Mouse (Mus musculus) midbrain, embryonic 16.5 days (tissue): ENCODE data around the gene Ubxn4. TPM values are rescaled to one million over a fixed set of nuclear protein-coding genes. Genes with fewer than 3 reads are reported as not detected.
"Not testable (repeated sequence)": the region's sequence is repeated elsewhere in the genome, so short reads cannot be mapped to it uniquely, and the experiment has no call there.

Experiments
- ATAC-seq: fragments of 200-750 bp; cut with Nextera tagmentation; 2 replicates; pipeline ENCODE4 v1.8.0; 2017; ENCODE audit warnings: moderate TSS enrichment
- H3K27ac ChIP-seq: fragments of 300-500 bp; sonication (generic); 2 replicates; pipeline ENCODE4 v1.5.1; 2014; ENCODE audit warnings: mild to moderate bottlenecking, low read length, mixed read lengths
- H3K27me3 ChIP-seq: fragments of 300-500 bp; sonication (generic); 2 replicates; pipeline ENCODE4 v1.6.1; 2014; ENCODE audit warnings: low read depth, low read length, mixed read lengths; ENCODE audit not compliant: control insufficient read depth, insufficient read depth
- H3K36me3 ChIP-seq: fragments of 300-500 bp; sonication (generic); 2 replicates; pipeline ENCODE4 v1.6.1; 2014; ENCODE audit warnings: mild to moderate bottlenecking, low read length, moderate library complexity, mixed read lengths; ENCODE audit not compliant: control insufficient read depth, insufficient read depth
- H3K4me1 ChIP-seq: fragments of 300-500 bp; sonication (generic); 2 replicates; pipeline ENCODE4 v1.6.1; 2014; ENCODE audit warnings: mild to moderate bottlenecking, low read length, mixed read lengths; ENCODE audit not compliant: control insufficient read depth, insufficient read depth
- H3K4me2 ChIP-seq: fragments of 300-500 bp; sonication (generic); 2 replicates; pipeline ENCODE4 v1.6.1; 2014; ENCODE audit warnings: mild to moderate bottlenecking, low read length, mixed read lengths
- H3K4me3 ChIP-seq: fragments of 300-500 bp; sonication (generic); 2 replicates; pipeline ENCODE4 v1.5.1; 2014; ENCODE audit warnings: low read depth, mild to moderate bottlenecking, low read length, moderate library complexity, mixed read lengths
- H3K9ac ChIP-seq: fragments of 300-500 bp; sonication (generic); 2 replicates; pipeline ENCODE4 v1.6.1; 2014; ENCODE audit warnings: low read depth, low read length, mixed read lengths
- H3K9me3 ChIP-seq: fragments of 300-500 bp; sonication (generic); replicated peaks from 2 replicates; pipeline ENCODE4 v1.6.1; 2014; ENCODE audit warnings: mild to moderate bottlenecking, low read length, mixed read lengths; ENCODE audit not compliant: control insufficient read depth, poor library complexity, severe bottlenecking
- WGBS: fragments of 180-500 bp; shearing (Covaris S2); extraction: QIAGEN DNeasy Blood & Tissue Kit; methylation state at CpG from one replicate; pipeline ENCODE4 v1.1.7; 2014; 5-methylcytosine and 5-hydroxymethylcytosine counted together
- polyA plus RNA-seq: library from polyadenylated mRNA; unstranded; fragments of >200 nt; fragmentation: Nextera tagmentation; extraction: Ambion mirVana; gene quantifications from 2 replicates; pipeline ENCODE4 v1.2.1, GENCODE M21; 2015

Ubxn4 gene
- polyA plus RNA-seq, 1 experiment from 2014 or later: 78.7 TPM

GRCm38 (mm10) chr1:128293524-128293923 lies 49.8 kb downstream of the Ubxn4 start:
- Histone ChIP-seq H3K4me3 (no peak overlapping the region), H3K9me3 (no peaks in the 10 kb centered on the region), H3K4me2 (no peak overlapping the region), H3K4me1 (no peaks in the 10 kb centered on the region), H3K27ac (no peak overlapping the region), H3K9ac (no peak overlapping the region), H3K36me3 (no peaks in the 10 kb centered on the region), H3K27me3 (no peaks in the 10 kb centered on the region)
- 91% methylated on average over 12 of the region's 12 CpGs for WGBS
- ATAC-seq: no peak

DNA sequence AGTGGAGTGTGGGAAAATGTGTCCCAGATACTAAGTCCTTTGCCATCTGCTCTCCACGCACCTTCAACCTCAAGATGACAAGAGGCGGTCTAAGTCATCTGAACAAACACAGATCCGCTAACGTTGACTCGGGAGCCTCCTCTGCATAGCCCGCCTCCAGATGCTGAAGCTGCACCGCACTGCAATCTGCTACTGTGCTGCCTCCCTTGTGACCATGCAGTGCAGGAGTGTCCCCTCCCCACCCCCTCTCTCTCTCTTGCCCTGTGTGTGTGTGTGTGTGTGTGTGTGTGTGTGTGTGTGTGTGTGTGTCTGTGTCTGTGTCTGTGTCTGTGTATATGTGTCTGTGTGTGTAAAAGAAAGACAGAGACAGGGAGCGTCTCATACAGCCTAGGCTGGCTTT lies 51.5 kb downstream of the Ubxn4 start:
- Histone ChIP-seq H3K9ac (no peak overlapping the region), H3K27me3 (no peaks in the 10 kb centered on the region), H3K9me3 (no peaks in the 10 kb centered on the region), H3K27ac (no peak overlapping the region), H3K4me2 (no peak overlapping the region), H3K4me1 (no peaks in the 10 kb centered on the region), H3K36me3 (no peaks in the 10 kb centered on the region), H3K4me3 (no peak overlapping the region)
- no peak for ATAC-seq
- 78% methylated on average over 8 of the region's 8 CpGs for WGBS

GRCm38 (mm10) chr1:128295717-128296528 lies 52.2 kb downstream of the Ubxn4 start:
- Histone ChIP-seq H3K9me3 (no peaks in the 10 kb centered on the region), H3K27ac (no peak overlapping the region), H3K4me2 (no peak overlapping the region), H3K4me3 (no peak overlapping the region), H3K9ac (no peak overlapping the region), H3K36me3 (no peaks in the 10 kb centered on the region), H3K27me3 (no peaks in the 10 kb centered on the region), H3K4me1 (no peaks in the 10 kb centered on the region)
- 64% methylated on average over 5 of the region's 5 CpGs for WGBS
- no peak for ATAC-seq

- 86% methylated on average over 16 of the region's 16 CpGs for WGBS
- H3K4me2 ChIP-seq: no peak overlapping the region
- no peak overlapping the region for H3K27ac ChIP-seq
- peaks cover 4% of the 10 kb centered on the region; the same call in 1 of the 2 replicates for H3K9me3 ChIP-seq
- H3K27me3 ChIP-seq: no peaks in the 10 kb centered on the region
- ATAC-seq: no peak
- H3K9ac ChIP-seq: no peak overlapping the region
- no peaks in the 10 kb centered on the region for H3K36me3 ChIP-seq
- no peak overlapping the region for H3K4me3 ChIP-seq
- no peaks in the 10 kb centered on the region for H3K4me1 ChIP-seq
Observed at GRCm38 (mm10) chr1:128303900-128304299, 60.1 kb downstream of the Ubxn4 start.

DNA sequence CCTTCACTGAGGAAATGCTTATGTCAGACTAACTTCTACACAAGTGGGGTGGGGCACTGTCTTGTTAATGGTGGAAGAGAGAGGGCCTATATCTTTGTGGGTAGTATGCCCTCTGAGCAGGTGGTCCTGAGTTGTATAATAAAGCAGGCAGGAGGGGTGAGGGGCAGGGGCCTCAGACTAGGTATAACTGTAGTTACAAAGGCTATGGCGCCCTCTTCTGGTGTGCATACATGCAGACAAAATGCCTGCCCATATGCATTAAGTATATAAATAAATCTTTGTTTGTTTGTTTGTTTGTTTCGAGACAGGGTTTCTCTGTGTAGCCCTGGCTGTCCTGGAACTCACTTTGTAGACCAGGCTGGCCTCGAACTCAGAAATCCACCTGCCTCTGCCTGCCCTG lies 65.3 kb downstream of the Ubxn4 start:
- ATAC-seq: no peak
- Histone ChIP-seq H3K27me3 (no peaks in the 10 kb centered on the region), H3K4me1 (no peaks in the 10 kb centered on the region), H3K36me3 (no peaks in the 10 kb centered on the region), H3K9ac (no peak overlapping the region), H3K4me3 (no peak overlapping the region), H3K27ac (no peak overlapping the region), H3K9me3 (no peaks in the 10 kb centered on the region), H3K4me2 (no peak overlapping the region)
- WGBS: 82% methylated on average over 3 of the region's 3 CpGs

- Histone ChIP-seq H3K36me3 (no peaks in the 10 kb centered on the region), H3K9ac (no peak overlapping the region), H3K4me1 (no peaks in the 10 kb centered on the region), H3K4me3 (no peak overlapping the region), H3K27ac (no peak overlapping the region), H3K4me2 (no peak overlapping the region), H3K9me3 (no peaks in the 10 kb centered on the region), H3K27me3 (no peaks in the 10 kb centered on the region)
- whole genome bisulfite sequencing: 70% methylated on average over 4 of the region's 4 CpGs
- no peak for ATAC-seq
Observed at GRCm38 (mm10) chr1:128314665-128315064, 70.9 kb downstream of the Ubxn4 start.

- not testable (repeated sequence) for H3K4me2 ChIP-seq, H3K4me3 ChIP-seq, H3K4me1 ChIP-seq, H3K9ac ChIP-seq, H3K27ac ChIP-seq, ATAC-seq, H3K36me3 ChIP-seq, H3K9me3 ChIP-seq, H3K27me3 ChIP-seq
- WGBS: 83% methylated on average over 6 of the region's 6 CpGs
Observed at GRCm38 (mm10) chr1:128319266-128319665, 75.5 kb downstream of the Ubxn4 start.

DNA sequence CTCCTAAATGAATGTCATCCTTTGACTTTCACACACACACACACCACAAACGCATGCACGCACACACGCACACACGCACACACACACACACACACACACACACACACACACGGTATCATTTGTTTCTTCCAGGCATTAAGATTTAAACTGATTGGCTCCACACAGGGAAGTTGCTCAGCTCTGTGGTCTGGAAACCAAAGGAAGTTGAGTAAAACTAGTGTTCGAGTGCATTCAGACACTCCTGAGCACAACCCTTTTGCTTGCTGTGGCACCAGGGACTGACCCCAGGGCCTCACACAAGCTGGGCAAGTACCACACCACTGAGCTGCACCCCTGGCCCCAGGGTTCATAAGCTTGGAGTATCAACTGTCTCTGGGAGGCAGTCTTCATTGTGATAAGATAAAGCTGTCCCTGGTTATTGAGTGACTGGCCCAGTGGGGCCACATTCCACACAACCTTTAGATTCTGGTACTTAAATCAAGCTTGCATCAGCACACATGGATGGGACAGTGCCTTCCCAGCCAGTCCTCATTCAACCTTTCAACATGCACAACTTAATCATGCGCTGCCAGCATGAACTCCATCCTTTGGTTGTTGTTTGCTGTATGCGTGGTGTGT lies 79.4 kb downstream of the Ubxn4 start:
- Histone ChIP-seq H3K4me2 (no peak overlapping the region), H3K4me1 (no peaks in the 10 kb centered on the region), H3K9ac (no peak overlapping the region), H3K9me3 (no peaks in the 10 kb centered on the region), H3K36me3 (no peaks in the 10 kb centered on the region), H3K4me3 (no peak overlapping the region), H3K27me3 (no peaks in the 10 kb centered on the region), H3K27ac (no peak overlapping the region)
- WGBS: 95% methylated on average over 8 of the region's 8 CpGs
- no peak for ATAC-seq

DNA sequence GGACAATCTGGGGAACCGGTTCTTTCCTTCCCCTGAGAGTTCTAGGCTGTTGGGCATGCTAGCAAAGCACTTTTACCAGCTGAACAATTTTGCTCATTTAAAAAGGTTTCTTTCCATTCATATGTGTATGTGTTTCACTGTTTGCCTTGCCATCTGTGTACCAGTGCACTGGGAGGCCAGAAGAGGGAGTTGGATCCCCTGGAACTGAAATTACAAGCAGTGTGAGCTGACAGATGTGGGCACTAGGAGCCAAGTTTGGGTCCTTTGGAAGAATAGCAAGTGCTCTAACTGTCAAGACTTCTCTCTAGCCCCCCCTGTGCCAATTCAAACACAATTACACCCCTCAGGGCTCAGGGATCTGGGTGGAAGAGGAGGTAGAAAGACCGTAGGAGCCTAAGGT lies 81.0 kb downstream of the Ubxn4 start:
- H3K27ac ChIP-seq: no peak overlapping the region
- ATAC-seq: no peak
- H3K9me3 ChIP-seq: no peaks in the 10 kb centered on the region
- no peak overlapping the region for H3K4me2 ChIP-seq
- WGBS: 87% methylated on average over 2 of the region's 2 CpGs
- H3K9ac ChIP-seq: no peak overlapping the region
- no peaks in the 10 kb centered on the region for H3K36me3 ChIP-seq
- no peaks in the 10 kb centered on the region for H3K4me1 ChIP-seq
- H3K4me3 ChIP-seq: no peak overlapping the region
- no peaks in the 10 kb centered on the region for H3K27me3 ChIP-seq
